Mouse (Mus musculus): ENCODE measurements around the gene Prepl.

DNA sequence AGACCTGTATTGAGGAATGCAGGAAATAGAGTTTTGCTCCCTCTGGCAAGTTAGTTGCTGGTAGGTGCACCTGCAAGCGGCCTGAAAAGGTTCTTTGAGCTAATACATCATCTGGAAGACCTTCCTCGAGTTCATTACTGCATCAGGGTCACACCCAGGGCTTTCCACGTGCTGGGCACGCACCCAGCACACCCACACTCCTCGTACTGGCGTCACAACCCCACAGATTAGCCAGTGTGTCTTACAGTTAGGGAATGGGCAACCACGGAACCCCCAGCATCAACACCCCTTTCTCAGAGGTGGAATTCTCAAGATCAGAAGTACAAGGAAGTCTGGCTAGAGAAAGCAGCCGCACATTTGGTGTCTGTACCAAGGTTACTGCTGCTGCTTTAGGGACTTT, 65.8 kb downstream of the Prepl start:
- TF ChIP-seq CTCF (conservative IDR thresholded peaks at IDR 0.05; ENCODE audit: insufficient read depth, insufficient read length, low read depth, low read length) (no peak), POLR2A (IDR thresholded peaks at IDR 0.05; ENCODE audit: low read depth, low read length) (no peak)

Data from kidney, adult 2 months (tissue).